Mouse (Mus musculus) G1E (cell line): ENCODE measurements around the gene 2300009A05Rik.

Source experiments
- CTCF ChIP-seq: IDR thresholded peaks from 2 replicates; pipeline ENCODE4 v1.5.1; 2012; ENCODE audit warnings: low read depth, low read length, inconsistent platforms, mixed read lengths
- TAL1 ChIP-seq: conservative IDR thresholded peaks from 2 replicates; pipeline ENCODE4 v1.6.1; 2012; ENCODE audit warnings: low read depth, low read length, inconsistent platforms, mixed read lengths

DNA sequence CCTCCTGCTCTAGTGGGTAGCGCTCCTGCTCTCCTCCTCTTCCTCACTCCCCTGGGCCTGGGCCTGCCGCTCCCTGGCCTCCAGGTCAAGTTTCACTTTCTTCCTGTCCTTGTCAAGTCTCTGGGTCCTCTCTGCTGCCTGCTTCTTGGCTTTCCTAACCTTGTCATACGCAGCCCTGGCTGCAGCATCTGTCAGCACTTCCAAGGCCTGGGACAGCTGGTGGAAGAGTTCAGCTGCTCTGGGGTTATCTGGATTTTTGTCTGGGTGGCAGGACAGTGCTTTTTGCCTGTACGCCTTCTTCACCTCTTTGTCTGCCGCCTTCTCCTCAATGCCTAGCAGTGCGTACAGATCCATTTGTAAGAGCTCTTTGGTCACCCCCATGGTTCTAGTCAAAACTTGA, 44.6 kb upstream of the 2300009A05Rik start:
- TF ChIP-seq CTCF (no peak), TAL1 (no peak)
